Mouse (Mus musculus): ENCODE measurements at regions not wholly inside any gene's neighbourhood (a gene's known extent, or its start where the extent isn't known, plus 50 kb on each side); places are given as distances from the start of the nearest gene placed in this dataset.

- DNase-seq (ENCODE audit: low spot score), result no peak
Observed at GRCm38 (mm10) chr5:132826009-132826408, 282.9 kb upstream of the Auts2 start.

- no peak for DNase-seq (ENCODE audit: low spot score)
Observed at GRCm38 (mm10) chr5:132817665-132818064, 274.5 kb upstream of the Auts2 start.

DNA sequence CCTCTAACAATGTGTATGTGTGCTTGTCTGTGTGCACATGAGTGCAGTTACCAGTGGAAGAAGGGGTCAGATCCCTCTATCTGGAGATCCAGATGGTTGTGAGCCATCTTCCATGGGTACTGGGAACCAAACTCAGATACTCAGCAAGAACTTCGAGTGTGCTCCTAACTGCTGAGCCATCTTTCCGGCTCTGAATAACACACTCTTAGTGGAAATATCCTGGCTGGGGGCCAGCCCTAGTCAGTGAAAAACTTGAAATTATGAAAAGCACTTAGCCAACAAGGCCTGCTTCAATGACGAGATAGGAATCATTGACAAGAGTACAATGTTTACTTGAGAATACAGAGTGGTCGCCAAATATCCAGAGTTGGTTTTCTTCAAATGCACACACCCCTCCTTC lies 266.0 kb upstream of the Auts2 start:
- DNase-seq (ENCODE audit: low spot score), result no peak

DNA sequence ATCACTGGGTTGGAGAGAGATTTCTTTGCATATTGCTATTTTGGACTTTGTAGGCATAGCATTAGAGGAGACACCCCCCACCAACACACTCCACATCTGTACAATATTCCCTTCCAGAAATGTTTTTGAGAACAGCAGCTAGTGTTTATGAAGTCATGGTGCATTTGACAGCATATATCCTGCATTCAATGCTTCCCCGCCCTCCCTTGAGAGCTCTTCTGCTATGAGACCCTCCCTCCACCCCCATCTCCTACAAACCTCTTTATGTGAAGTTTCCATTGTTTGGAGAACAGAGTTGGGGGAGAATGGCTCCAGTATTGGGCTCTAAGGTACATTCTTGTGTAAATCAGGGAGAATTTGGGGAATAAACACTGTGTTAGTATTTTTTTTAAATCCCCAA lies 252.9 kb upstream of the Auts2 start:
- no peak for DNase-seq (ENCODE audit: low spot score)

DNA sequence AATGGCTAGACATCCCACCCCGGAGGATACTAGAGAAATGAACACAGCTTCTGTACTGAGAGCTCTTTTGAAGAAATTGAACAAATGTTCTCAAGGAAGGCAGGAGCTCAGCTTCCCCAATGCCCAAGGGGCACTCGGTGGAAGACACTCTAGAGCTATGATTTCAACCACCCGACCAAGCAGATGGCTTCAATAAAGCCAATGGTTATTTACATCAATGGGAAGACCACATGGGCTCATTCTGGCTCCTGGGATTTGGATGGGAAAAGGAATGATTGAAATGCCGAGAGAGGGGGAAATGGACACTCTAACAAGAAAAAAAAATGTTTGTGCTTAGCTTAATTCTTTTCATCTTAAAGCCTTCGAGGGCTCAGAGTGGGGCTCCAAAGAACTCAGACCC lies 249.3 kb upstream of the Auts2 start:
- DNase-seq (ENCODE audit: low spot score), result no peak

DNA sequence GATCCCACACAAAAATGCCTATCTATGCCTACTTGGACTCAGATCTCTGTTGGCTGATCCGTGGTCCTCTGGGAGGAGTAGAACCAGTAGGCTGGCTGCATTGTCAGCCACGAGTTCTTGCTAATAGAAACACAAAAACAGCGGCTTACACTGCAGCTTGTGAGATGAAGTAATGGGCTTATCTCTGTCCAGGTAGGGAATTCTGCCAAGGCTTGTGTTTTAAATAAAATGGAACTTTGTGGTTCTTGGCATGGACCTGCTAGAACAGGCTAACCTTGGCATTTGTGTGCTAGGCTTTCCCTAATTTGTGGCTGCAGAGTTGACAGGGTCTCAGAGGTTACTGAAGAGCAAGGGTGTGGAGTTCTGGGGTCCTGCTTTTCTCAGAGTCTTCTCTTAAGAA lies 242.1 kb upstream of the Auts2 start:
- DNase-seq (ENCODE audit: low spot score), result no peak

DNA sequence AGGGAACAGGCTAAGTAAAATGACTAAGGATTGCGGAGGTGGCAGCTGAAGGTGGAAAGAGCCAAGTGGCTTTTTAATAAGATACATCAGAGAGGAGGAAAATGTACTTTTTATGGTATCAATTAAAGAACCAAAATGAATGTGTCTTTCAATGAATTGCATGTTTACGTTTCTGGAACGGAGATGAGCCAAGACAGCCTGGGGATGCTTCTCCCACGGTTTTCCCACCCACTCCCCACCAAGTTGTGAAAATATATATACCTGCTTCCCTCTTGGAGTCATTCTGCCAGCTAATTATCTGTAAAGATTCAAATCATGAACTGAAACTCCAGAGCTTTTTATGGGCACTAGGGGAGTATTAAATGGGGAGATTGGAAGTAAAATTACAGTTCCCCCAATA lies 241.6 kb upstream of the Auts2 start:
- DNase-seq (ENCODE audit: low spot score), result no peak

- DNase-seq (ENCODE audit: low spot score), result no peak
Observed at GRCm38 (mm10) chr5:132774141-132774680, 231.1 kb upstream of the Auts2 start.

DNA sequence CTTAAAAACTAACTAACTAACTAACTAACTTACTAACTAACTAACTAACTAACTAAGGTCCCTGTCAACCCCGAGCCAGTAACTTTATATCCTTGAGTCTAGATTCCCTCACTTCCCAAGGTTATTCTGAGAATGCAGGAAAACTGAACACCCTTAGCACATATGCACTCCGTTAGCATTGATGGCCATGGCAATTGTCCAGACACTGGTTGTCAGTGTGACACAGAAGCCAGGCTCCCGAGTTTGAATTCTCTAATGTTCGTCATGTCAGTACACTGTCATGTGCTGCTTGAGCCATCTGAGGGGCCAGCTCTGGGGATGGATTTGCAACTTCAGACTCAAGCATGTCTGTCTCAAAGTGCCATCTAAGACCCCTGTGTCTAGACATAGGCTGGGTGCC lies 217.3 kb upstream of the Auts2 start:
- DNase-seq (ENCODE audit: low spot score), result no peak

DNA sequence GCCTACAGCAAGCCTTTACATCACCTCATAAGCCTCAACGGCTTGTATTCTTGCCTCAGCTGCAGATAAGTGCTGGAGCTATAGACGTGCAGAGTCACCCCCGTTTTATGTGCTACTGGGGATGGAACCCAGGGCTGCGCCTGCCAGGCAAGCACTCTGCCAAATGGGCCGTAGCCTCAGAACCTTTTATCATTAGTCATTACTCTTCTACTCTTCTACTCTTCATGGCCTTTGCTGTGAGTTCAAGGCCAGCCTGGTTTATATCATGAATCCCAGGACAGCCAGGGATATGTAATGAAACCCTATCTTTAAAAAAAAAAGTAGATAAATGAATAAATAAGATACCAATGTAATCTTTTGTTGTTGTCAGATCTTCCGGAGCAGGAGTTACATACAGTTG lies 216.6 kb upstream of the Auts2 start:
- DNase-seq (ENCODE audit: low spot score), result no peak

DNA sequence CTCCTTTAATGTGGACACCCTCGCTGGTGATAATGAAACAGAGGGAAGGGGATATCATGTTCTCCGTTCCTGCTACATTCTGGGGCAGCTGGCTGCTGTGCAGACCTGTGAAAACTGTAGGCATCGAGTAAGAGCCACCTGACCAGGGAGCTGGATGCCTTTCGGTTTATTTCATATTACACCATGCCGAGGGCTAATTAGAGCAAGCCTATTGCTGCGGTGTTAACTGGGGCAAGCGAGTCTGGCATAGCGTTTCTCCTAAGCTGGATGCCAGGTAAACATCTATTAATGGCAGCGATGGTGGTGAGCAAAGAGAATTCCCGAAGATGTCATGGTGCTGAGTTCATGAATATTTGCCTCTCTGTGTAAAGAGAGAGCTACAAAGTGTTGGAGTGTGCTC lies 215.8 kb upstream of the Auts2 start:
- DNase-seq (ENCODE audit: low spot score), result no peak

DNA sequence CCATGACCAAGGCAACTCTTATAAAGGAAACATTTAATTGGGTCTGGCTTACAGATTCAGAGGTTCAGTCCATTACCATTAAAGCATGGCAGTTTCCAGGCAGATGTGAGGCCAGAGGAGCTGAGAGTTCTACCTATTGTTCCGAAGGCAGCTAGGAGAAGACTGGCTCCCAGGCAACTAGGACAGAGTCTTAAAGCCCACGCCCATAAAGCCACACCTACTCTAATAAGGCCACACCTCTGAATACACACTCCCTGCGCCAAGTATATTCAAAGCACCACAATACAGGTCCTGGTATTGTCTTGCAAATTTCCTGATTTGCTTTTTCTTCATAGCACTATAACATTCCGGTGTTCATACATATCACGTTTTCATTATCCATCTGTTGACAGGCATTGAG lies 194.8 kb upstream of the Auts2 start:
- DNase-seq (ENCODE audit: low spot score), result no peak

DNA sequence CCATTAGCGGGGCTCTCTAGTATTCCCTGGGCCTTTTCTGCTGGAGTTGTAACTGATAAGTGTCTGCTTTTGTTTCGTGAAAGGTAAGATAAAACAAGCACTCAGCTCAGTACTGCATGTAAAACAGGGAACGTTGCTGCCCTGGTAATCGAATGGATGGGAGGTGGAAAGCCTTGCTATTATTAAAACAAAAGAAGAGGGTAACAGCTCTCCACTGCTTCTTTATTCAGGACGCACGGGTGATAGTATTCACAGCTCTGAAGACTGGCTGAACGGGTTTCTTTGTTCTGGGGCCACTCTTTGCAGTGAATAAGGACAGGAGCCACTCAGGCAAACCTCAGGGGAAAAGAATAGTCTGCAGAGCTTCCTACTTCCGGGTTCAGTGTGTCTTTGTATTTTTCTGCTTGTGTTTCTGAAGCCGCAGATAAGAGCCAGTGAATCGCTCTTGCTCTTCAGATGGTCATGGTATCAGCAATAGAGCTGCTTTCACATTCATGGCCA lies 185.6 kb upstream of the Auts2 start:
- no peak for DNase-seq (ENCODE audit: low spot score)

DNA sequence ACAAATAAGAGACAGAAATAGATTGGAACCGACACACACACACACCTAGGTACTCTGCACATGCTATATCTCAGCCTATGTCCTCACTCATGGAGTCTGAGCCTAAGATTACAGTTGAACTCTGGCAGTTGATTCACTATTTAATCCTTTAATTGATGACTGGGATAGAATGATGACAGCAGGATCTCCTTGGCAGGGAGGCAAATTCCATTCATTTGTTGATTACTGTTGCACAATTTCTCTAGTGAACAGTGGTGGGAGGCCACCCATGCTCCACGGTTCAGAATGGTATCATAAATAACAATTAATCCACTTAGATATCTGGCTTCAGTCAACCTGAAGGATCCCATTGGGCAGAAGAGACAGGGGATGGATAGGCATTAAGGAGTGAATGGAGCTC lies 181.3 kb upstream of the Auts2 start:
- DNase-seq (ENCODE audit: low spot score), result no peak

DNA sequence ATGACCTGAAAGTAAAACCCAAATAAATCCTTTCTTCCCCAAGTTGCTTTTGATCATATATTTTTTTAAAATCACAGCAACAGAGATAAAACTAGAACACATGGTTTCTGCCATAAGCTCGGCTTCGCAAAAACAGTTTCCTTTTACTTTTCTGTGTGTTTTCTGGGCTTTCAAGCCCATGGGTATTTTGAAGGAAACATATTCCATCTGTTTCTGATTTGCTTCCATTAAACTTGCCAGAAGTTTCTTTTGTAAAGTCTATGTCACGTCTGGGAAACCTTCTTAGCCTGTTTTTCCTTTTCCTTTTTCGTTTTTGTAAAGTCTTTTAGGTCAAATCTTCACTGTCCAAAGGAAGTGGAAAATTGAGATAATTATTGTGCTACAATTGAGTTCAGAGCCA lies 167.2 kb upstream of the Auts2 start:
- DNase-seq (ENCODE audit: low spot score), result no peak

- DNase-seq (ENCODE audit: low spot score), result no peak
Observed at GRCm38 (mm10) chr5:132707531-132707930, 164.4 kb upstream of the Auts2 start.

GRCm38 (mm10) chr5:132703455-132704100 lies 160.4 kb upstream of the Auts2 start:
- DNase-seq (ENCODE audit: low spot score), result no peak

DNA sequence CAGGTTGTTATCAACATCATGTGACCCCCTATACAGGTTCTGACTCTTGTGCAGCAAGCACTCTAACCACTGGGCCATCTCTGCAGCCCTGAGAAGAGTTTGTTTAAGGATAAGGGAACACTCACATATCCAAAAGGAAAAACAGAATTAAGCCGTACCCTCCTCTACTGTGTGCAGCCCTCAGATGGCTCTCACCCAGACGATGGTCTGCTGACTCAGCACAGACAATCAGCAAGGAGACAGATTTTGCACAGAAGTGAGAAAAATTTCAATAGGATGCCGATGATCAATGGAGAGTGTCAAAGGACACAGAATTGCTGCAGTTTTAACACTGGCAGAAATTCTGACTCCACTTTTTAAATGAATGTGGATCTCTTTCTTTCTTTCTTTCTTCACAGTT lies 159.4 kb upstream of the Auts2 start:
- no peak for DNase-seq (ENCODE audit: low spot score)

GRCm38 (mm10) chr5:132690784-132691183 lies 147.6 kb upstream of the Auts2 start:
- no peak for DNase-seq (ENCODE audit: low spot score)

GRCm38 (mm10) chr5:132675261-132675660 lies 132.1 kb upstream of the Auts2 start:
- DNase-seq (ENCODE audit: low spot score), result no peak

DNA sequence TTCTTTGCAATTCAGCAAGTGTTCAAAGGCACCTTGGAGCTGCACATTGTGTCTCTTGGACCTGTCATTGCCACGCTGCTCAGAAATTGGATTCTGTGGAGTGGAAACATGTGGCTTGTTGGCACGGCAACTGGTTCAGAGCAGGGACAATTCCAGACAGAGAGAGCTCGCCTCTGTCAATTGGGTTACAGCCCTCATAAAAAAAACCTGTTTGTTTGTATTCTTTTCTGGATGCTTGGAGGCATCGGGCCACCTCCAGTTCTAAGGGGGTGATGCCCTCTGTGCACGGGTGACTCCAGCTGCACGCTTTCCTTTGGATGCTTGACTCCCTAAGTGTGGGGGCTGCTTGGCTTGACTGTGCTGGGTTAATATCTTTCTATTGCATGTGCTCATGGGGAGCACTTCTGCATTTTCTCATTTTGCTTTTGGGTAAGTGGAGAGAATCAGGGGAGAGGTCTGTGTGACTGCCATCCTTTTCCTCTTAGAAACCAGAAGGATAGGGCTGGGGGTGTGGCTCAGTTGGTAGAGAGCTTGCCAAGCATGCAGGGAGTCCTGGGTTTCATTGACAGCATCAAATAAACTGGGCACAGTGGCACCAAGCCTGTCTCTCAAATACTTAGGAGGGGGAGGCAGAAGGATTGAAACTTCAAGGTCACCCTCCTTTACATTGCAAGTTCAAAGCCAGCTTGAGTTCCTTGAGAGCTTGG lies 130.6 kb upstream of the Auts2 start:
- DNase-seq (ENCODE audit: low spot score), result no peak

GRCm38 (mm10) chr5:132671496-132671895 lies 128.4 kb upstream of the Auts2 start:
- DNase-seq (ENCODE audit: low spot score), result no peak

- no peak for DNase-seq (ENCODE audit: low spot score)
Observed at GRCm38 (mm10) chr5:132667316-132667715, 124.2 kb upstream of the Auts2 start.
